Mouse (Mus musculus) CD8-positive naive resting alpha-beta T cell, adult 2 months (primary cell): ENCODE measurements at regions not wholly inside any gene's neighbourhood (a gene's known extent, or its start where the extent isn't known, plus 50 kb on each side); places are given as distances from the start of the nearest gene placed in this dataset.
A peak's percentile ranks its signal among the peaks of the same experiment; 100 is the strongest.

ENCODE experiments used
- DNase-seq, 2 experiments: peaks; one replicate each; pipeline ENCODE4 v3.0.0; 2022; ENCODE audit warnings: low read depth in 2 of 2, low spot score in 2 of 2

GRCm38 (mm10) chr2:146565693-146566092 is 53.5 kb upstream of the Ralgapa2 start:
- no peak for DNase-seq

DNA sequence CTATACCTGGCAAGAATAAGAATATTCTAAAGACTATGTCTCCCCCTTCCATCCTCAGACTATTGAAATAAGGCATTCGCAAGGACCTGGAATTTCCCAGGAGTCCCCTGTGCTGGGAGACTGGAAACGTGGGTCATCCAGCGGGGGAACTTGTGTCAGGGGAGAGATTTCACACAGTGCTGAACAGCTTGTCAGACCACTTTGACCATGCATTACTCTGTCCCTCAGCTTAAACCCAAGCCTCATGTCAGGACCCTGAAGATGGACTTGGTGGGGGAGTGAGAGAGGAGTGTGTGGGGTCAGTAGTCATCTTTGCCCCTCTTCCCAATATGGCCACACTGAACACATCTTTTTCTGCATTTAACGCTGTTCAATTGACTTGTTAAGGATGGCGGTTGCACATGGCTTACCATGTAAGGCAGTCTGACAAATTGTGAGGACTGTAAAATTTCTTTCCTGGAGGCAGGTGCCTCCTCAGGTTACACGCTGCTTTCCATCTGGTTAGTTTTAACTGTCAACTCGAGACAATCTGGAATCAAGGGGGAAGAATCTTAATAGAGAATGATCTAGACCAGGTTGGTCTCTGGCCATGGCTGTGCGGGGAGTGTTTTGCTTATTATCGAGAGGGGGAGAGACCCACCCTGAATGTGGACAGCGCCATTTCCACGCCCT is 56.2 kb upstream of the Ralgapa2 start:
- no peak for DNase-seq

GRCm38 (mm10) chr2:146571036-146571435 is 58.9 kb upstream of the Ralgapa2 start:
- no peak for DNase-seq

- no peak for DNase-seq
Observed at GRCm38 (mm10) chr2:146571857-146572256, 59.7 kb upstream of the Ralgapa2 start.

DNA sequence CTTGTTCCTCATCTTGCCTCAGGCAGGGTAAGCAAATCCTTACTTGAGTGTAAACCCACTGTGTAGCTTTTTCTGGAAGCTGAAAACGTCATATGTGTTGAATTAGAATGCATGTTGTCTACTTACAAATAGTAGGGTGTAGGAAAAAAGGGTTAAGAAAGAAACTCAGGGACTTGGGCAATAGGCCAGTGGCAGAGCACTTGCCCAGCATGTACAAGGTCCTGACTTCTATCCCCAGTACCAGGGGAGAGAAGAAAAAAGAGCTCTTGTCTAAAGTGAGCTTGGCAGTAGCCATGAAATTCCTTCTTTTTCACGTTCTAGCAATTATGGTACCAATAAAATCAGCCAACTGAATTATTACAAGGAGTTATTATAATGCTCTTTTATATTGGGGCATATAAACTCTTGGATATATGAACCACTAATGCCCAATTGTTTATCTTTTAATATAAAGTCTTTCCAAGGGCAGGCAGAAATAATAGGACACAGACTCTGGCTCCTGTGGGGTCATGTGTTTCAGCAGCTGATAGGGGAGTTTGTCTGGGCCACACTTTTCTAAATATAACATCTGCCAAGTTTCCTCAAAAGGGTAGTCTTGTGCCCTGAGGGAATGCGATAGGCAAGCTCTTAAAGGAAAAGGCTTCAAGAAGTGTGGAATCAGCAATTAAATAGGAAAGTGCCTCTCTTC is 63.6 kb upstream of the Ralgapa2 start:
- DNase-seq = no peak

- no peak for DNase-seq
Observed at GRCm38 (mm10) chr2:146576298-146576905, 64.3 kb upstream of the Ralgapa2 start.

- DNase-seq = no peak
Observed at GRCm38 (mm10) chr2:146577096-146577495, 65.0 kb upstream of the Ralgapa2 start.

- no peak for DNase-seq
Observed at GRCm38 (mm10) chr2:146581220-146581619, 69.1 kb upstream of the Ralgapa2 start.

DNA sequence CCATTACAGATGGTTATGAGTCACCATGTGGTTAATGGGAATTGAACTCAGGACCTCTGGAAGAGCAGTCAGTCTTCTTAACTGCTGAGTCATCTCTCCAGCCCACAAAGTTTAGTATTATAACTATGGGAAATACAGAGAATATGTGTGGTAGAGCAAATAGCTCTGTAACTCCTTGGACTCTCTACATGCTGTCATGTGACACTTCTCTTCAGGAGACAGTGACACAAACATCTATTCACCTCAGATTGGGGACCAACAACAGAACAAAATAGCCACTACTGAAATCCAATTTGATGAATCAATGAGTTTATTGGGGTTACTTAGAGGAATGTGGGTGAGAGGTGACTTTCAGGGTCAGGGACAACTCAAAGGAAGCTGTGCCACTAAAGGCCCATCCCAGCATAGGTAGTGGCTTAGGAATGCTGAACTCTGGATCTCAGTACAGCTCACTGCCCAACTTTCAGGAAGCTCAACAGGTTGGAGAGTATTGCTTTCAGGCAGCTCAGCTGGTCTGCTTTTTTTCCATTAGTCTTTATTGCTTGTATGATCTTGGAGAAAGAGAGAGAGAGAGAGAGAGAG is 71.8 kb upstream of the Ralgapa2 start:
- DNase-seq = no peak

DNA sequence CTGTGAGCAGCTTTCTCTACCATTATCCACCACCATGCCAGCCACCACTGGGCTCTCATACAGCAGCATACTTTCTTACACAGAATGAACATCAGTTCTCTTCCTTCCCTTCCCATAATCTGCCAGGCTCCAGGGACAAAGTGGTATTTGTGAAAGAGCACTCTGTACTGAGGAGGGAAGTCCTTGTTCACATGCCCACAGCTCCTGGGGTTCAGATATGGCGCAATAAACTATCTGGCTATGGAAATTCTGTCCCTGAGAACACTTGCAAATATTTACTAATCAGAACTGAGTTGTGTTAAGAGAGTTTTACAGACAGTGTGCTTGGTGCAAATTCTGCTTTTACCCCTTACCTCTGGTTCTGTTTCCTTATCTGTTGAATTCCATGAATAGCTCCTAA is 74.2 kb upstream of the Ralgapa2 start:
- DNase-seq = no peak

- no peak for DNase-seq
Observed at GRCm38 (mm10) chr2:146586981-146587380, 74.8 kb upstream of the Ralgapa2 start.

- no peak for DNase-seq
Observed at GRCm38 (mm10) chr2:146589860-146590259, 77.7 kb upstream of the Ralgapa2 start.

DNA sequence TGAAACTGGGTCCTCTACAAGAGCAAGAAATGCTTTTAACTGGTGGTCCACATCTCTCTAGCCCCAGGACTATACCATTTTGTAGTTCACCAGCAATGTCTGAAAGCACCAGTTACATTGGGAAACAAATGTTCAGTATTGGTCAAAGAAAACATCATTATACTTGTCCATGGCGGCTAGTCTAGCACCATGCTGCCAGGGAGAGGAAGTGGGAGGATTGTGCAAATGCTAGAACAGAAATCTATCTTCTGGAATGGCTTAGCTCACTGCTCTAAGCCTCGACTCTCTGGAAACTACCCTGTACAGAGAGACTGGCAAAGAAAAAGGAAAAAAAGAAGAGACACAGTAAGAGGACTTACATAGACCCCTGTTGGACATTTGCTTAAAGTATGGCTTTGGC is 81.1 kb upstream of the Ralgapa2 start:
- no peak for DNase-seq

DNA sequence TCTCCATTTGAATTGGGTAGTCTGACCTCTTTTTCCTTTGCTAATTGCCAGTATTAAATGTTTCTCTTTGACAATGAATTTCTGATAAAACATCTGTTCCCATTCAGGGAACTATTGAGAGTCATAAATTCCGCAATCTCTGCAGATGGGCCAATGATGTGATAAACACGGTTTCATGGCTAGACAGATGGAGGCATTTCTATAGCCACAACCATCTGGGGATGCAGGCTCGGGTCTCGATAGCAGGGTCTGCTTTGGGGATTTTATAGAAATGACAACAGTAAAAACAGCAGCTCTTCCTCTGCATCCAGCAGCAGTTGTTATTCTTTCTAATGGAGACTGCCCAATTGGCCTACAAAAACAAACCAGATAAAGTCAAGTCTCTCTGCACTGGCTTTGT is 82.1 kb upstream of the Ralgapa2 start:
- DNase-seq = no peak

DNA sequence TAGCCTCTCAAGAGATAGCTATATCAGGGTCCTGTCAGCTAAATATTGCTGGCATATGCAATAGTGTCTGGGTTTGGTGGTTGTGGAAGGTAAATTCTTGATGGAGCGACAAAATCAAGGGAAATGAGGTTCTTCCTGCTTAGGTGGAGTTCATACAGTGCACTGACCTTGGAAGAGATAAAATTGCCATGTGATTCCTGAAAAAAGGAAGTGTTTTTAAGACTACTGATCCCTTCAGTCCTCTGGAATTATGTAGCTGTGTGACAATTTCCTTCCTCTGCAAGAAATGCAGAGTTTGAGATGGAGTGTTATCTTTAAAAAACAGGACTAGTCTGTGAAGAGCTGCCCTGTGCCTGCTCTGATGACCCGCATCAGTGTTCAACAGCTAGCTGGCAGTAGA is 83.5 kb upstream of the Ralgapa2 start:
- DNase-seq = no peak

- DNase-seq = no peak
Observed at GRCm38 (mm10) chr2:146606170-146606569, 94.0 kb upstream of the Ralgapa2 start.

- no peak for DNase-seq
Observed at GRCm38 (mm10) chr2:146610896-146611295, 98.8 kb upstream of the Ralgapa2 start.

DNA sequence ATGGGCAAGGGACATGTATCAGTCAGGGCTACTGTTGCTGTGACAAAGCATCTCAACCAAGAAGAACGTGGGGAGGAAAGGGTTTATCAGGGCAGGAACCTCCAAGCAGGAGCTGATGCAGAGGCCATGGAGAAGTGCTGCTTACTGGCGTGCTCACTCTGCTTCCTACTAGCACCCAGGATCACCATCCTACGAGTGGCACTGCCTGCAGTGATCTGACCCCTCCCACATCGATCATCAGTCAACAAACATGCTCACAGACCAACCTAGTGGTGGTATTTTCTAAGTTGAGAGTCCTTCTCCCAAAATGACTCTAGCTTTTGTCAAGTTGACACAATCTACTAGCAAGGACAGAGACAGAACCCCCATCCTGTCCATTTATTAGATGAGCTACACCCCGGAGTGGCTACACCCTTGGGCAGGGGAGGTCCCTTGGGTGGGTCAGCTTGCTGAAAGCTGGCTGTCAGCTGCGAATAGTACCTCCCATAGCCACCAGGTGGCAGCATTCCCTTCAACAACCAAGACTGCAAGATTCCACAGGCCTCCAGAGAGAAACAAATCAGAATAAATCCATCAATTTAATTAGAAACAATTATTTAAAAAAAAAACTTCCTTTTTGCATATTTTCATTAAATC is 99.9 kb upstream of the Ralgapa2 start:
- DNase-seq = peak; percentile 8 to 25

- peak; percentile 4 to 8 for DNase-seq
Observed at GRCm38 (mm10) chr2:146612522-146613288, 100.6 kb upstream of the Ralgapa2 start.

GRCm38 (mm10) chr2:146621167-146621566 is 109.0 kb upstream of the Ralgapa2 start:
- no peak for DNase-seq

DNA sequence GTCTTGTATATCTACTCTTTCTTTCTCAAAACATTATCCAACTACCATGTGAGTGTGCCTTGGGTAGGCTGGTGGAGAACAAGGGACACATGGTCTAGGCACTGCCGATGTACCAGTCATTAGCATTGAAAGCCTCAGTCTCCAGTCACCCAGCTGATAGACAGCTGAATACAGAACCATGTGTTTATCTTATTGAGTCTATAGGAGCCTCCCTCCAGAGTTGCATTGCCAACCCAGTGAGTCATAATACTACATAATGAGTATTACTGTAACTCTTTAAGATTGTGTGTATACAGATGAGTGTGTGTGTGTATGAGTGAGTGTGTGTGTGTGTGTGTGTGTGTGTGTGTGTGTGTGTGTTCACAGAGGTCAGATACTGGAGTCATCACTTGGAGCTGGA is 110.9 kb upstream of the Ralgapa2 start:
- DNase-seq = no peak
